Mouse (Mus musculus) skeletal muscle tissue, postnatal 0 days (tissue): ENCODE results near the gene Dcbld2. TPM values are rescaled to one million over a fixed set of nuclear protein-coding genes. Genes with fewer than 3 reads are reported as not detected.

ENCODE experiments used
- polyA plus RNA-seq: library from polyadenylated mRNA; unstranded; fragments of >200 nt; fragmentation: Nextera tagmentation; extraction: Ambion mirVana; gene quantifications from 2 replicates; pipeline ENCODE4 v1.2.1, GENCODE M21; 2015

The Dcbld2 gene
- polyA plus RNA-seq, result 2.1 and 2.2 TPM in 2 replicates

GRCm38 (mm10) chr16:58408062-58408486 lies at the start of gene Dcbld2:
Gene Dcbld2, plus strand, starts transcription at chr16:58408443.

Other genes starting within 250 kb of the Dcbld2 start
- gene St3gal6, start 115.8 kb downstream of the Dcbld2 start, polyA plus RNA-seq, result 28.7 and 40.9 TPM in 2 replicates
- gene Gm813, start 208.5 kb downstream of the Dcbld2 start, polyA plus RNA-seq, result not detected in 2 replicates
- not detected in 2 replicates for gene E330017A01Rik, start 230.3 kb downstream of the Dcbld2 start, polyA plus RNA-seq